Mouse (Mus musculus) cerebellum, postnatal 36 days (tissue): Measurements from ENCODE around the gene Gm8439.
"Not testable (repeated sequence)": the region's sequence is repeated elsewhere in the genome, so short reads cannot be mapped to it uniquely, and the experiment has no call there.

Experiments
- DNase-seq, 2 experiments: peaks; one replicate each; pipeline ENCODE4 v3.0.0; 2021 to 2022; ENCODE audit warnings: mixed read lengths in 2 of 2

Gene Gm8439

DNA sequence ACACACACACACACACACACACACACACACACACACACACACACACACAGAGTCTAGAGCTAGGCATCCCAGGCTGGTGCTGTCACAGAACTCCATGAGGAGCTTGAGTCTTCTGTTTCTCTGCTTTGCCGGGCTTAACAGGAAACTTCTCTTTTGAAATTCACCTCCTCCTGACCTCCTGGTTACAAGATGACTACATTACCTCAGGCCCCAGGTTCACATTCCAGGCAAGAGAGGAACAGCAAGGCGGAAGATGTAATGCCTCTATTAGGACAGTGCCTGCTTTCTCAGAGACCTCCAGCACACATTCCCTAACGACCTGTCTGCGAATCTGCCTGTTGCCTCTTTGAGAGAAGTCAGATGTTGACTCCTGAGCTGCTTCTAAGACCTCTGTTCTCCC lies at the start of gene Gm8439:
Gm8439 (plus strand) TSS at position 301 of the 400 bp plus-strand sequence.
- no peak for DNase-seq

DNA sequence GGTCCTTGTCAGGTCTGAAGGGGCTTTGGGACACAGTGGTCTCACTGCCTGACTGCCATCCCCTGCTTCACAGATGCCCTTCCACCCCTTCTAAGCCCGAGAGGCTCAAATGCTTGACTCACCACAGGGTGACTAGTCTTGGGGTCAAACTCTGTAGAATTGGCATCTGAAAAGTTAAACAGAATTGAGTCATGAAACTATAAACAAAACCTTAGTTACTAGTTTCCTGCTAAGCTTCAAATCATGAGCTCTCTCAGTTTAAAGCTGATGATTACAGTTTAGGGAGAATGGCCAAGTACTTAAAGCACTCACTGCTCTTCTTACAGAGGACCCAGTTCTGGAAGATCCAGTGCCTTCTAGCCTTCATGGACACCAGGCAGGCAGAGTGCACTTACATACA lies 43.6 kb upstream of the Gm8439 start:
- DNase-seq, result no peak

DNA sequence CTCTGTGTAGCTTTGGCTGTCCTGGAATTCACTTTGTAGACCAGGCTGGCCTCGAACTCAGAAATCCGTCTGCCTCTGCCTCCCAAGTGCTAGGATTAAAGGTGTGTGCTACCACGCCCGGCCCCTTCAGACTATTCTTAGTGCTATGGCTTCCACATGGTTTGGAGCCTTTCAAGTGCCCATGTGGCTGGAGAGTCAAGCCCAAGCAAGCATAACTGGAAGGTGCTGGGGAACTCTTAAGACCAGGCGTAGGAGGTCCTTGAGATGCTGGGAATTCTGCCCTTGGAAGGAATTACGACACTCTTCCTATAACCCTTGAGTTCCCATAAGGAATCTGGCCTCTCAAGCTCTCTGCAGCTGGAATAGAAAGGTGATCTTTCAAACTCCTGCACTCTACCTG lies 32.0 kb upstream of the Gm8439 start:
- DNase-seq, result no peak

DNA sequence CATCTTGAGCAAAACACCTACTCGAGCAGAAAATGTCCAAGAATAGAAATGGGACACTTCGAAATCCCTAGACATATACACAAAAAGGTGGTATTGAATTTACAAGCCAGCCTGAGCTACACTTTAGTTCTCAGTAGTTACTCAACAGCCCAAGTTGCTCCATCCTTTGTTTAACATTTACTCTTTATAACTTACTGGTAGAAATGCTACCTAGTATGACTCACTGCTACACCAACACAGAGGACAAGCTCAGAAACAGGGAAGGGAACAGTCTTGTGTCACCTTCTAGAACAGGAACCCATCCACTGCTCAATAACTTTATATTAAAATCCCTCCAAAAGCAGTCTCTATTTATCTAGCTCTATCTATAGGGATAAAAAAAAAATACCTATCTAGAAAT lies 22.8 kb upstream of the Gm8439 start:
- DNase-seq, result no peak

DNA sequence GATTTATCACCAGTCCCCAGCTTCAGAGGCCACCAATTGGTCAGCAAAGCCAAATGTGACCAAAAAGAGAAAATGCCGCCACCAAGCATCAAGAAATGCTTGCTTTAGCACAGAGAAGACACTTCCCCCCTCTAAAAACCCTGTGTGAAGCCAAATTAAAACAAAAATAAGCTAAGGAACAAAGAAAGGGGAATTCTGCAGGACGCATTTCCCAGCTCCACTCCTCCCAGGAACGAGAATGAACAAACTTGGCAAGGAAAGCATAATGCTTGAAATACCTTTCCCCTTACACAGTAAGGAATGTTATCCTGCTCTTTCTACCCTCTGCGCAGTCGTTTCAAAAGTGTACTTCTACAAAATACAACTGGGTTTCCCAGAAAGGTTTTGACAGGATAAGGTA lies 20.5 kb upstream of the Gm8439 start:
- no peak for DNase-seq

DNA sequence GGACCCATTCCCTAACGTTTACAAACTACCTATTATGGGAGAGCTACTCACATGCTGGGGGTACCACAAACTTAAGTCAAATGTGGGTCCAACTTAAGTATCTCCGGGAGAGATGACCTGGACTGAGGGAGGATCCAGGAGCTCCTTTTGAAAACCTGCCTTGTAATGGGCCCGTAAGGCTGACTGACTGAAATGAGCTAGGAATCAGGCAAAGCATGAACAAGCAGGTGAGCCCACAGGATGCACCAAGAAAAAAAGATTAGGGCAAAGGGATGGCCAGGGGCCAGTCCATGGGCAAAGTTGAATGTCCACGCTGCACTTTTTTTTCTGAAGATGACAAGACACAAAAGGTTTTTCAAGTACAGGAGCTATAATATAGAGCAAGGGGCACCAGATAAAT lies 19.5 kb upstream of the Gm8439 start:
- no peak for DNase-seq

DNA sequence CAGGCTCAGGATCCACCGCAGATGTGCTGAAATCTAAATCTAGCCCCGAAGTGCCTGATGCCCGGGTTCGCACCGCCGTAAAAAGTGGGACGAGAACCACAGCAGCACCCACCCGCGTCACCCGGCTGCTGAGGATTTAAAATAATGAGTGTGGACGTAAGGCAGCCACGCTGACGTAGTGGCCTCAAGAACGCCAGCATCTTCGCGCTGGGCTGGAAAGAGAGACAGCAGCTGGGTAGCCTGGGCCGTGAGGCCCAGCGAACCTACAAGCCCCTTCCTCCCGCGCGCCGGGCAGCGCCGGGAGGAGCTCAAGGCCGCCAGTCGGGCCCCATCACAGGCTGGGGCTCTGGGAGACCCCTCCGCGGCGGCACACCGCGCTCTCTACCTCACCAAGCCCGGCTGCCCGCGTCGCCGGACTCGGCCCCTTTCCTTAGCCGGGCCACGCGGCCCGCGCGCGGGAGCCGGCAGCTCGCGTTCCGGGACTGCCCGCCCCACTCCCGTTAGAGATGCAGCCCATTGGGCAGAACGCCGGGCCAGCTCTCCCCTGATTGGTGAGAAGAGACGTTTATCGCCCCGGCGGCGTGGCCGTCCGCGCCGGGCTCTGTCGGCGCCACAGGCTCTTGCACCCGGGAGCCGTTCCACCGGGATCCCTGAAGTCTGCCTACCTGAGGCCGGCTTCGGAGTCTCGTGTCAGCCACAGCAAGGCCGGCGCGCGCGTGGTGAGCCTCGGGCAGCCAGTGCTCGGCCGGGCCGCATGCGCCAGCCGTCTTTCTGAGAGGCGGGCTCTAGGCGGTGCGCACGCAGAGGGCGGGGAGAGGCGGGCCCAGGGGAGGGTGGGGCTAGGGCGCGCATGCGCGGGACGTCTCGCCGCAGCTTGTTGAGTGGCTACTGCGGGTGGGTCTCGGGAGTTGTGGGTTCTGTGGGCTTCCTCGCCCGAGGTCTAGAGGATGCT lies 18.8 kb upstream of the Gm8439 start, which contains the start of gene Ctps:
Ctps (minus strand) TSS at position 791 of the 952 bp plus-strand sequence.
- DNase-seq, result peak; percentile 93 to 94

DNA sequence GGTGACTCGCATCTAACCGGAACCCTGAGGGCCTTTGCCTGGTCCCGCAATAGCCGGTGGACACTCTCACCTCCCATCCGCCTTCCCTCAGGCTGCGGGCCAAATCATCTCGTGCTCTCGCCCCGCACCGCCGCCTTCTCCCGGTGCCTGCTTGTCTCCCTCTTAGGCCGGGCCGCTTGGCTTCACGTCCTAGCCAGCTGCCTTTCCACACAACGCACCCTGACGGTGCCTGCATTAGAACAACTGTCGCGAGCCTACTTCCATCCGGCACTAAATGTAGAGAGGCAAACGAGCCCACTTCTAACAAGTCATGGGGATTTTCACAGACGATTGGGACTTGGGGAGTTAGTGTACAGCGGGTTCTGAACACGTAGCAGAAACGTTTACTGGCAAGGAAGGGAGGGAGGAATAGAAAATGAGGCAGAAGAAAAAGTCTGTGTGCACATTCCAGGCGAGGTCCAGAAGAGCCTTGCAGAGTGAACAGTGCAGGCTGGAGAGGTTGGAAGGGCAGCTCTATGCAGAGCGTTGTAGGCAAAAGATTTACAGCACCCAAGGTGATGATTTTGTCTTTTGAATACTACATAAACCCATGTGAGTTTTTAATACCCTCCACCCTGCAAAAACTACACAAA lies 18.0 kb upstream of the Gm8439 start:
- DNase-seq, result no peak

DNA sequence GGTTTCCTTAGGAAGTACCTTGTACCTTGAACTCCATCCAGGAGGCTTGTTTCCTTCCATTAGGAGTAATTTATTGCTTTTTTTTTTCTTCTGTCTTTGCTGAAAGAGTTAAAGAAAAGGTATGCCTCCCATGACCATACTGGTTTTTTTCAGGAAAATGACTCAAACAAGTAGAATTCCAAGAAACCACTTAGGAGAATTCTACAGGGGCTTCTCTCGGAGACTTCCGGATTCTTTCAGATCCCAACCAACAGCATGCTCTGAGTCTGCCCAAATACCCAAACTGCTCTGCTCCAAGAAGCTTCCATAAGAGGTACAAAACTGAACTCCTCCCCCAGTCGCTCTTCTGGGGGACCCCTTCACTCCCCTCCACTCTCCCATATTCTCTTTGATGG lies 17.5 kb upstream of the Gm8439 start:
- DNase-seq, result no peak

DNA sequence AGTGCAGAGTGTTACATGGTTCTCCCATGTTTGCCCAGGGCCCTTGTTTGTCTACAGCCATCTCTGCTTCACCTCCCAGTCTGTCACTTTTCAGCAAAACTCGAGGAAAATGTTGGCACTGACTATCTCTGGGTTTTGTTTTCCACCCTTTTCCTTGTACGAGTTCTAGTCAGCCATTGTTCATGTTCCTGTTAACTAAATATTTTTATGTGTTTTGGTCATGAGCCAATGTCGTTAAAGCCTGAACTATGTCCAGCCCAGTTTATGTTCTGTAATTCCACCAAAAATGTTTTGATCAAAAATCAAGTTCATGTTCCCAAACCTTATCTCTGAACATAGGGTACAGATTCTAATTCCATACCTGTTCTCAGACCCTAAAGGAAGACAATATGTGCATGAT lies 16.9 kb upstream of the Gm8439 start:
- DNase-seq, result no peak

DNA sequence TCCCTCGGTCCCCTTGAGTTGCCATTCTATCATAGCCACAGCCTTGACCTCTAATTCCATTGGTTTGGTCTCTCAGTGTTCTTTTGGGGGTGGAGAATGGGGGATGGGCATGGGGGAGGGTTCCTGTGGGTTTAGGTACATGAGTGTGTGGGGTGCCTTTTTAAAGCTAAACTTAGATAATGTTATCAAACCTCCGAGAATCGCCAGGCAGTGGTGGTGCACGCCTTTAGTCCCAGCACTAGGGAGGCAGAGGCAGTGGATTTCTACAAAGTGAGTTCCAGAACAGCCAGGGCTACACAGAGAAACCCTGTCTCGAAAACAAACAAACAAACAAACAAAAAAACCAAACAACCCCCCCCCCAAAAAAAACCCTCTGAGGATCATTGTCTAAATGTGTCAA lies 7.7 kb upstream of the Gm8439 start:
- DNase-seq, result no peak

DNA sequence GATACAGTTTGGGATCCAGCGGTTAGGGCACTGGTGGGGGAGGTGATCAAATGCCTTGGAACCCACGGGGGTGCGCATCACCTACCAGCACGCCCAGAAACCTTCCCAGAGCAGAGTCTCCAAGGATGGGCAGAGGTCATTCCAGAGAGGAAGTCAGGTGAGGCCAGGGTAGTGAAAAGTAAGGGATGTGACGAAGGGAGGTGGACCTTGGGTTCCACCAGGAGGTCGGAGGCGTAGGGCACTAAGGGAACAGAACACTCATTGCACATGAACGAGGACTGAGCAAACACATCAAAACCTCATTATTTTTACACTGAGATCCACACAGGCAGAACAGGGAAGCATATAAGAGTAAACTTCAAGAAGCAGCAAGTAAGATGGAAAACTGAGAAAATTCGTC lies 6.8 kb upstream of the Gm8439 start:
- DNase-seq, result no peak

DNA sequence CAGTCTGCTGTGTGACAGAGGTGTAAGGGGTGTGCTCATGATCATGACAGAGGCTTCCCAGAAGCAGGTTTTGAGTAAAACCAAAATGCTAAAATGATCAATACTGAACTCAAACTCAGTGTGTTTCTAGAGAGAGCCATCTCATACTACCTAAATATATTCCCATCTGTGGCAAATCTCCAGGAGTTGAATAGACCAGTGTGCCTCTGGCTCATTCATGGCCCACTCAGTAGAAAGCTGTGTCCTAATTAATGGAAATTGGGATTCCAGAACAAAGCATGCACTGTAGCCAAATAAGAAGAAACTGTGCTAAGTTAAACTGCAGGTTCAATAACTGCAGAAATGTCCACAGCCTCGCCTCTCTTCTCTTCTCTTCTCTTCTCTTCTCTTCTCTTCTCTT lies 1.6 kb upstream of the Gm8439 start:
- no peak for DNase-seq

DNA sequence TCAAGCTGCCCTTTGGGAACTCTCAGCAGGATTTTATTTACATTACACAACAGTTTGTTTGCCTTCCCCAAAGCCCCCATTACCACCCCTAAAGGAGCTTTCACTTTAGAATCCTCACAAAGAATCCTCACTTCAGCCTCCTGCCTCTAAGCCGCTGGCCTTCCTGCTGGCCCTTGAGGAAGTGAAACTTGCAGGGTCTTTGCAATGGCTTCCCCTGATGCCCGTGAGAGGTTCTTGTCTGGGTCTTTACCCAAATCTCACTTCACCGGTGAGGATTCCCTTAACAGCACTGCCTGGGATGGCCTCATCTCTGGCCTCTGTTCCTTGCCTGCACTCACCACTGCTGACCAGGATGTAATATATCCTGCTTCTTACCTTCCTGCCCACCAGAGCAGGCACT lies 525 bp downstream of the Gm8439 start:
- DNase-seq, result no peak

DNA sequence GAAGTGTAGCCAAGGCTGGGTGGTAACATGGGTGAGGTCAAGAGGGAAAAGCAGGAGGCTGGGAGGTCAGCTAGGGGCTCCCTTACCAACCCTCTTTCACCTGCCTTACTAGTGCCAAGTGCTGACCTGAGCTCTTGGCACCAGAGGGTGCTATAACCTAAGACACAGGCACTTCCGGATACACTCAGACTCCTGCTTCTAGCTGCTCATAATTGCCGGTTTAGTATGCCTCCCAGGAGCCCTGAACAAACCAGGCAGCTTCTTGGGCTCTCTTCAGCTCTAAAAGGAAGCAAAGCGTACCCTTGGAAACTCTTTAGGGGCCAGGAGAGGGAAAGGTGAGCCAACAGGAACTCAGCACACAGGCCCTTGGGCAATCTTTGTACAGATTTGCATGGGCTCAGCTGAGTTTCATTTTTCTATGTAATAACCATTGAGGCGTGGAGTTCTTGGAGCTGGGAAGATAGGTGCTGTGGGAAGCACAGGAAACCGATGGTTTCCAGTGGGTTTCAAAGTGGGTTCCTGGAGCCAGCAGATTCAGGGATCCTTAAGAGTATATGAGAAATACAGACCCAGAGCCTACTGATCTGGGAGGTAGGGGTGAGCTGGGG lies 1.4 kb downstream of the Gm8439 start:
- peak; percentile 73 to 79 for DNase-seq

DNA sequence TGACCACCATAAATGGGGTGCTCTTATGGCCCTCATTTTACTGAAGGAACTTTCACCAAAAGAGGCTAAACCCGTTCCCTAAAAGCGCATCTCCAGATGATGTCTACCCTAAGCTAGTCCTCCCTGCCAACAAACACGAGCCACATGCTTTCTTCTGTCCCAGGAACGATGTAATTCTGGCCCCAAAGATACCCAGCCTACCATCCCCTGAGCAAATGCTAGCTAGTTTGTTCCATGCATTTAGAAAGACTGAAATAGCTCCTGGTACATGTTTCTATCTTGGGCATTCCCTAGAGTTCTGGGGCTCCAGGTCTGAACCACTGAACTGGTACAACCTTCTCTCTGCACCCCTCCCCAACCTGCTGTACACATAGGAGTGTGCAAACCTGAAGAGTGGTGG lies 2.4 kb downstream of the Gm8439 start:
- DNase-seq, result no peak

DNA sequence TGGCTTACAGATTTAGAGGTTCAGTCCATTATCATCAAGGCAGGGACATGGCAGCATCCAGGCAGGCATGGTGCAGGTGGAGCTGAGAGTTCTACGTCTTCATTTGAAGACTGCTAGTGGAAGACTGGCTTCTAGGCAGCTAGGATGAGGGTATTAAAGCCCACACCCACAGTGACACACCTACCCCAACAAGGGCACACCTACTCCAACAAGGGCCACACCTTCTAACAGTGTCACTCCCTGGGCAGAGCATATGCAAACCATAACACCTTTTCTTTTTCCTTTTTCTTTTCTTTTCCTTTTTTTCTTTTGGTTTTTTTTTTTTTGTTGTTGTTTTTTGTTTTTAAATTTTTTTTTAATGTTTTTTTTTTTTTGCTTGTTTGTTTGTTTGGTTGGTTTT lies 7.7 kb downstream of the Gm8439 start:
- DNase-seq, result not testable (repeated sequence)

DNA sequence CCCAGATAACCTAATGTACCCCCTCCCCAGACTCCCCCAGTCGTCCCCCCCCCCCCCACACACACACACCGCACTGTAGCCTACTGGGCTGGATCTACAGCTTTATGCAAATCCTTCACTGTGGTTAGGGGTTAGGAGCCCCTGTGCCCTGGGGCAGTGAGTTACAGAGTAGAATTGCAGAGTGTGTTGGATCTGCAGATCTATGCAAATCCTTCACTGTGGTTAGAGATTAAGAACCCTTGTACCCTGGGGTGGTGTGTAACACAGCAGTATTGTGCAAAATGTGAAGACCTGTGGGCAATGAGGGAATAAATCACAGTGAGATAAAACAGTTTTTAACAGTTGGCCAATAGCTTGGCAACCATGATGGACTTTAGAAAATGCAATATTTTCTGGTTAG lies 10.4 kb downstream of the Gm8439 start:
- no peak for DNase-seq

DNA sequence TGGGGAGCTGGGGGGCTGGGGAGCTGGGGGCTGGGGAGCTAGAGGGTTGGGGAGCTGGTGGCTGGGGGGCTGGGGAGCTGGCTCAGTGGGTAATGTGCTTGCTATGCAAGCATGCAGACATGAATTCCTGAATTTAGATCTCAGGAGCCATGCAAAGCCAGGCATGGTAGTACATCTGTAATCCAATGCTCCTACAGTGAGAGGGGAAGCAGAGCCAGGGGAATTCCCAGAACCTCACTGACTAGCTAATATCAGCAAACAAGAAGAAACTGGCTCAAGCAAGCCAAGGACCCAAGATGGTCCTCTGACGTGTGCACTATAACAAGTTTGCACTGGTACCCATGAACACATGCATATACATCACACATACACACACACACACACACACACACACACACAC lies 13.2 kb downstream of the Gm8439 start:
- DNase-seq, result no peak

DNA sequence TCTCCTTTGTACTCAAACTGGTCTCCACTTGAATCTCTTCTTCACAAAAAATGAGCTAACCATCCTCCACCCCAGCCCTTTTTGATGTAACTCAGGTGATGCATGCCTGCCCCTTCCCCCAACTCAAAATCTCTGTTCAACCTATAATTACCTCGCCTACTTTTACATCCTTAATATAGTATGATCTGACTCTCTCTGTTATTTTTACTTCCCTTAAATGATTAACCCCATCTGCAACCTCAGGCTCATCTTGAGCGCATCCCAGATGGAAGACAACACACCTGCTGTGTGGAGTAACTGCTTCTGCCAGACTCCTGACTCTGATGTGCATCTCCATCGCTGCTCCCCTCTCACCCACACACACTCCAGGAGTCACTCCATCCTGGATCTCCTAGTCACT lies 14.1 kb downstream of the Gm8439 start:
- no peak for DNase-seq

DNA sequence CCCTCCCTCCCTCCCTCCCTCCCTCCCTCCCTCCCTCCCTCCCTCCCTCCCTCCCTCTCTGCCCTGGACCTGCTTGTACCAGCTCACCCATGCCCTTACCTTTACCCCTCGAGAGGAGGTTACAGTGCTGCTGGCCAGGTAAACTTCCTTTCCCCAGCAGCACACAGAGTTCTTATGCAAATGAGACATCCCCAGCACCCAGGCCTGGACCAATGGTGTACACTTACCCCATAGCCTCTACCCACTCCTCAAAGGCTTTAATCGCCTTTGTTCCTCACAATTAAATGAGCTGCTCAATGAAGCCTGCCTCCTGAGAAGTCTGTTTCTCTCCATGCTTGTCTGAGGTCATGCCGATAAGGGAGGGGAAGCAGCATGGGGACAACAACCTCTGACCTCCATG lies 18.4 kb downstream of the Gm8439 start:
- no peak for DNase-seq

DNA sequence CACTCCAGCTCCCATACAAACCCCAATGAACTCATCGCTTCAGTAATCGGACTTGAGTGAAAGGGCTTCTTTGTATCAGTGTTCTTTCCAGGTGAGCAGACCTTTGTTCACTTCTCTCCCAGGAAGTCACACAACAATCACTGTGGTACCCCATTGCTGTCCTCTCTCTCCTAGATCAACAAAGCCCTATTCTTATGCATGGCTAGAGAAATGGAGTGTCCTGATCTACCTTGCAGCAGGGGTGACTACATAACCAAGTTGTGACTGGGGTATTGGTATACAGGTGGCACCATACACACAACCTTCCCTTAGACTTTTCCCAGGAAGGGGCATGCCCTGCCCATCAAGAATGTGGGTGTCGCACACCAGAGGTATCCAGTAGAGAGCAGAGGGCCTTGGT lies 22.5 kb downstream of the Gm8439 start:
- DNase-seq, result no peak

DNA sequence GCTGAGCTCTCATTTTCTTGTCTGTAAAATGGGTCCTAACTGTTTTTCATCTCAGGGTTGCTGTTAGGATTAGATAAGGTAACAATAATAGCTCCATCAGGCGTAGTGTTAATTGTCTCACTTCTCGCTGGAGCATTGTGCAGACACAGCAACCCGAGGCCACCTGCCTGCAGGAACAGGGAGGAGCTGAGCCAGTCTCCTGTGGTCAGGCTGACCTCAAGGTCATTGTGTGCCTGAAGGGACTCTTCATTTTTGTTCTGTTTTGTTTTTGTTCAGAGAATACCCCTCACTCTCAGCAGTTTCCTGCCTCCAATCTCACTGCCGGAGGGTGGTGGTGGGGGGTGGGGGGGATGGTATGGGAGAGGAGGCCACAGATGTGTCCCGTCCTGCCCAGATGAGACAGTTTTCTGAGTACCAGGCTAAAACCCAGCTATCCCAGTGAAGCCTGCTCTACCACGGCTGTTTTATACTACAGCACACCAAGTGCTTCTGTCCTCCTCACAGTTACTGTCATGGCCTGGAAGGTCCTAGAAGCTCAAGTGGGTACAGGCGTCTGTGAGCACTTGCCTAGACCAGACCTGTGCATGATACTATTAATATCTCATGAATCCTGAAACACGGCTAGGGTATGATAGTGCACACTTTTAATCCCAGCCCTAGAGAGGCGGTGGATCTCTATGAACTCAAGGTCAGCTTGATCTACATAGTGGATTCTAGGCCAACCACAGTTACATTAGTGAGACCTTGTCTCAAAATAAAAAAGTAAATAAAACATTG lies 23.9 kb downstream of the Gm8439 start:
- peak; percentile 52 to 57 for DNase-seq
